Mouse (Mus musculus): Measurements from ENCODE around the gene Sp3.

GRCm38 (mm10) chr2:72898094-72898781 lies 82.0 kb downstream of the Sp3 start:
- TF ChIP-seq CTCF (IDR thresholded peaks at IDR 0.05; ENCODE audit: low read depth) (no peak), EP300 (IDR thresholded peaks at IDR 0.05; ENCODE audit: low read depth) (no peak)
